Mouse (Mus musculus) G1E (cell line): ENCODE results near the gene Fopnl. TPM values are rescaled to one million over a fixed set of nuclear protein-coding genes. Genes with fewer than 3 reads are reported as not detected.
A peak's percentile ranks its signal among the peaks of the same experiment; 100 is the strongest.

Experiments
- ATAC-seq: 2 replicates; pipeline ENCODE4 v1.8.0; 2016; ENCODE audit warnings: mild to moderate bottlenecking; ENCODE audit not compliant: insufficient number of reproducible peaks, poor library complexity, low FRiP score, severe bottlenecking; ENCODE audit errors: extremely low read depth
- DNase-seq: peaks from one replicate; pipeline ENCODE4 v3.0.0; 2012; ENCODE audit warnings: low spot score
- H3K27me3 ChIP-seq: 2 replicates; pipeline ENCODE4 v1.6.1; 2012; ENCODE audit warnings: mild to moderate bottlenecking, low read length, inconsistent platforms; ENCODE audit not compliant: insufficient read depth
- H3K36me3 ChIP-seq: replicated peaks from 2 replicates; pipeline ENCODE3; 2012; ENCODE audit warnings: mild to moderate bottlenecking, inconsistent platforms
- H3K4me1 ChIP-seq: 2 replicates; pipeline ENCODE4 v1.6.1; 2012; ENCODE audit warnings: low read depth, low read length, inconsistent platforms, mixed read lengths; ENCODE audit not compliant: insufficient read depth
- H3K4me3 ChIP-seq: 2 replicates; pipeline ENCODE4 v1.5.1; 2012; ENCODE audit warnings: low read depth, mild to moderate bottlenecking, inconsistent platforms, low read length, moderate library complexity, mixed read lengths
- H3K9me3 ChIP-seq: replicated peaks from 2 replicates; pipeline ENCODE4 v1.6.1; 2012; ENCODE audit warnings: inconsistent platforms
- CTCF ChIP-seq: IDR thresholded peaks from 2 replicates; pipeline ENCODE4 v1.5.1; 2012; ENCODE audit warnings: low read depth, low read length, inconsistent platforms, mixed read lengths
- GATA1 ChIP-seq: IDR thresholded peaks from 2 replicates; pipeline ENCODE4 v1.6.1; 2012; ENCODE audit warnings: borderline replicate concordance, low read length, inconsistent platforms, mixed read lengths
- GATA2 ChIP-seq: IDR thresholded peaks from 2 replicates; pipeline ENCODE4 v1.6.1; 2012; ENCODE audit warnings: low read depth, low read length, inconsistent platforms, borderline replicate concordance
- POLR2AphosphoS5 ChIP-seq: IDR thresholded peaks from 2 replicates; pipeline ENCODE4 v1.6.1; 2012; ENCODE audit warnings: low read depth, low read length, inconsistent platforms; ENCODE audit not compliant: insufficient replicate concordance
- TAL1 ChIP-seq: conservative IDR thresholded peaks from 2 replicates; pipeline ENCODE4 v1.6.1; 2012; ENCODE audit warnings: low read depth, low read length, inconsistent platforms, mixed read lengths
- polyA plus RNA-seq: library from polyadenylated mRNA; stranded (reverse); fragments of >175 nt; gene quantifications from 2 replicates; pipeline ENCODE4 v1.2.3, GENCODE M21; 2012
- total RNA-seq, 2 experiments: library from RNA; stranded (forward) in 1 of 2; stranded (reverse) in 1 of 2; fragments of 200-1000 nt in 1 of 2; fragments of >200 nt in 1 of 2; fragmentation: Nextera tagmentation in 1 of 2; gene quantifications; 2 replicates each; pipeline ENCODE4 v1.2.3; 2014 to 2017

The Fopnl gene
- total and polyA plus RNA-seq, 3 experiments: 4.9 to 73.1 (median 59.0) TPM

- no peaks in the 10 kb centered on the region; the same call in 1 of the 2 replicates for H3K4me1 ChIP-seq
- DNase-seq (no peak), ATAC-seq (no peak)
- TF ChIP-seq POLR2AphosphoS5: no peak
- TF ChIP-seq GATA2: no peak
- no peak for TF ChIP-seq CTCF
- no peak for TF ChIP-seq TAL1
- TF ChIP-seq GATA1: no peak
- no peak overlapping the region for H3K4me3 ChIP-seq
- no peaks in the 10 kb centered on the region for H3K9me3 ChIP-seq
- no peaks in the 10 kb centered on the region for H3K36me3 ChIP-seq
- peaks cover 2% of the 10 kb centered on the region; the same call in 1 of the 2 replicates for H3K27me3 ChIP-seq
Observed at GRCm38 (mm10) chr16:14344967-14345366, 27.8 kb upstream of the Fopnl start.

- TF ChIP-seq CTCF (no peak), TAL1 (no peak), GATA2 (no peak), POLR2AphosphoS5 (no peak), GATA1 (no peak)
- Histone ChIP-seq H3K36me3 (no peaks in the 10 kb centered on the region), H3K9me3 (no peaks in the 10 kb centered on the region), H3K27me3 (peaks cover 25% of the 10 kb centered on the region), H3K4me3 (no peak overlapping the region), H3K4me1 (no peaks in the 10 kb centered on the region)
- no peak for ATAC-seq
- DNase-seq: no peak
Observed at GRCm38 (mm10) chr16:14328156-14328555, 11.0 kb upstream of the Fopnl start.

DNA sequence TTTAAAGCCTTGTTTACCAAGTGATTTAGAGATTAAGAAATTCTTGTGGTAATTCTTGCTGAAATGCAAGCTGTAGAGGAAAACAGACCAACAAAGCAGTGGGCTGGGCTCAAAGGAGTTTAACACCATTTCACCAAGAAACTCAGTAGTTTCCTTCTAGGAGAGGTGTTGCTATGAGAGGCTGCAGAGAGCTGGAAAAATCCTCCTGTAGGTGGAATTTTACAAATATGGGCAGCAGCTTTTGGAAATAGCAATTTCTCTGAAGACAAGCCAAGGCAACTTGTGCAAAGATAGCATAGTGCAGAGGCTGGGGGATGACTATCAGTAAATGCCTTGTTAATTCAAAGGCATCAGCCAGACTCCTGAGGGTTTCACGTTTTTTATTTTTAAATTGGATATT lies 3.3 kb upstream of the Fopnl start:
- H3K4me1 ChIP-seq: peaks cover 17% of the 10 kb centered on the region
- H3K4me3 ChIP-seq: no peak overlapping the region
- TF ChIP-seq CTCF: no peak
- TF ChIP-seq GATA2: no peak
- no peak for TF ChIP-seq TAL1
- TF ChIP-seq GATA1: no peak
- TF ChIP-seq POLR2AphosphoS5: no peak
- no peaks in the 10 kb centered on the region for H3K9me3 ChIP-seq
- H3K36me3 ChIP-seq: peaks cover 3% of the 10 kb centered on the region
- H3K27me3 ChIP-seq: peaks cover 10% of the 10 kb centered on the region
- no peak for ATAC-seq
- no peak for DNase-seq

DNA sequence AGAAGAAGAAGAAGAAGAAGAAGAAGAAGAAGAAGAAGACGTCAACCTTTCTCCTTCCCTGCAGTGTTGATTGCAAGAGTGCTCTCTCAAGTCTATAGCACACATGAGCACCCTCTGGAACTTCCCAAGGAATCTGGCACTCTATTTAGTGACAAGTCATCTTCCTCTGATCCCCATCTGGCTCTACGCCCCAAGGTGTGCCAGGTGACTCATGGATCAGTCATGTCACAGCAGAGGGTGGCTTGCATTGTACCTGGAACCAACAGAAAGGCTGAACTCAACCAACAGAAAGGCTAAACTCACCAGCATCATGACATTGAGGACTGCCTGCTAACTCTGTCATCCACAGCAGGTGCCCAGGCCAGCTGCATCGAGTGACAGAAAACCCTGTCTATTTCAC lies 2.5 kb upstream of the Fopnl start:
- peaks cover 24% of the 10 kb centered on the region for H3K4me1 ChIP-seq
- H3K9me3 ChIP-seq: no peaks in the 10 kb centered on the region
- no peak for ATAC-seq
- H3K4me3 ChIP-seq: no peak overlapping the region
- H3K36me3 ChIP-seq: peaks cover 5% of the 10 kb centered on the region
- no peak for TF ChIP-seq POLR2AphosphoS5
- no peak for TF ChIP-seq TAL1
- no peak for TF ChIP-seq GATA2
- no peak for TF ChIP-seq GATA1
- DNase-seq: no peak
- H3K27me3 ChIP-seq: peaks cover 10% of the 10 kb centered on the region

DNA sequence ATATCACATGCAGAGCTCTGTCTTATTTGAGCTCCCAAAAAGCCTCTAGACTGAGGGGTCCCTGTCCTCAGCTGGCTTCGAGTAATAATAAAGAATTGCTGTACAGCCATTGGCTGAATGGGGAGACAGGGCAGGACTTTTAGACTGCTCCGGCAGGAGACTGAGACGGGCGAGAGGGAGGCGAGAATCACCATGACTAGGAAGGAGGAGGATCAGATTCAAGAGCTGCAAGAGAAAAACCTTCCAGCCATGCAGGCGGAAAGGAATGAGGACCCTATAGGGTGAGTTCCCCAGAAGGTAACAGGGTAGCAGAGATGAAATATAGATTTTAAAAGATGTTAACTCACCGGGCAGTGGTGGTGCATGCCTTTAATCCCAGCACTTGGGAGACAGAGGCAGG lies 4.3 kb downstream of the Fopnl start:
- Histone ChIP-seq H3K36me3 (peaks cover 59% of the 10 kb centered on the region), H3K4me3 (no peak overlapping the region), H3K9me3 (no peaks in the 10 kb centered on the region), H3K4me1 (peaks cover 59% of the 10 kb centered on the region), H3K27me3 (no peaks in the 10 kb centered on the region)
- ATAC-seq (no peak), DNase-seq (no peak)
- TF ChIP-seq GATA1 (no peak), TAL1 (no peak), CTCF (no peak), POLR2AphosphoS5 (no peak)

- no peak for ATAC-seq
- Histone ChIP-seq H3K36me3 (peaks cover 73% of the 10 kb centered on the region), H3K9me3 (no peaks in the 10 kb centered on the region), H3K4me1 (peaks cover 66% of the 10 kb centered on the region), H3K27me3 (no peaks in the 10 kb centered on the region), H3K4me3 (no peak overlapping the region)
- no peak for DNase-seq
- TF ChIP-seq CTCF (0 out of 2 replicates have a peak, but pooled peaks have one; percentile 29), GATA1 (no peak), GATA2 (no peak)
Observed at GRCm38 (mm10) chr16:14311371-14311770, 5.8 kb downstream of the Fopnl start.

- peak; percentile 32; the same call in 1 of the 2 replicates for ATAC-seq
- Histone ChIP-seq H3K9me3 (no peaks in the 10 kb centered on the region), H3K36me3 (peaks cover 81% of the 10 kb centered on the region), H3K27me3 (no peaks in the 10 kb centered on the region), H3K4me3 (no peak overlapping the region), H3K4me1 (peaks cover 55% of the 10 kb centered on the region)
- DNase-seq: peak; percentile 37
- peak; percentile 21; the same call in 1 of the 2 replicates for TF ChIP-seq TAL1
- TF ChIP-seq GATA2: no peak
Observed at GRCm38 (mm10) chr16:14309833-14310232, 7.4 kb downstream of the Fopnl start.
